Mouse (Mus musculus): ENCODE data around the gene Bex6.

Gene Bex6

DNA sequence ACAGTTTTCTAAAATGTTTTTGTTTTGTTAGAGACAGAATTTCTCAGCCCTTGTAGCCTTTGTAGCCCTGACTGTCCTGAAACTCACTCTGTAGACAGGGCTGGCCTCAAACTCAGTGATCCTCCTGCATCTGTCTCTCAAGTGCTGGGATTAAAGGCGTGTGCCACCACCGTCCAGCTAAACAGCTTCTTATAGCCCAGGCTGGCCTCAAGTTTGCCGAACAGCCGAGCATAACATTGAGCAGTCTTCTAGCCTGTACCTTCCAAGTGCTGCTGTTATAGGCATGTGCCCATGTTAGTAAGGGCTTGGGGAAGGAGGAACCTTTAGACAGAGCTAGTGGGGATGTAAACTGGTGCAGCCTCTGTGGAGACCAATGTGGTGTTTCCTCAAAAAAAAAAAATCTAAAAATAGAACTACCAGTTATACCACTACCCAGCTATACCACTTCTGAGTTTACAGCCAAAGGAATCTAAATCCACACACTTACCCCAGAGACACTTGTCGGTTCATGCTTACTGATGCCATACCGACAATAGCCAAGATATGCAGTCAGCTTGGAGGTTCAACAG lies at the start of gene Bex6:
Gene Bex6 (plus strand): TSS at position 491 of the 569 bp plus-strand sequence.
- in situ Hi-C loops (cut with MboI; ENCODE audit: low sequenced_read_pairs): no loop called here

DNA sequence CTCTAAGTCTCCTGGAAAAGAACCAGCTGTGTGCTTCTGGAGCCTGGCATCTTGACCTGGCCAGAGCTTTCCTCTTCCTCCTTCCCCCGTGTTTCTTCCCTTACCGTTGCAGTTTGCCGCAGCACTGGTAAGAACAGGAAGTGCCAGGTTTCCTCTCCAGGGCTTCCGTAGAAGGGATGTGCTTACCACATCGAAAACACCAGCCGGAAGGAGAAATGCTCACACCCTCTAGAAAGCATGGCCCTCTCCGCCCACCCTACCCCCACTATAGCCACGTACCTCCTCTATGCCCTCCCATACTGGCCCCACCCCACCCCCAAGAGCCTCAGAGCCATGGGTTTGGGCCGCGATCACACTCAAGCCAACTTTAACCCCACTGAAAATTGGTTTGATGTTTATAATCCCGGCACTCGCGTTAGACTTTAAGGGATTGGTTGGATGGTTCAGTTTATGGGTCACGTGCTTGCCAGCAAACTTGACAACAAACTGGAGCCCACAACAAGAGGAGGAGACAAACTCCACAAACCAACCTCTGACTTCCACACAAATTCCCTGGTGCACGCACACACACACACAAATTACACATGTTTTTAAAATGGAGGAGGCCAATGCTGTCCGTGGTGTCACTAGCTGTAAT lies 49.3 kb upstream of the Bex6 start:
- in situ Hi-C loops (cut with MboI; ENCODE audit: low sequenced_read_pairs): no loop called here

DNA sequence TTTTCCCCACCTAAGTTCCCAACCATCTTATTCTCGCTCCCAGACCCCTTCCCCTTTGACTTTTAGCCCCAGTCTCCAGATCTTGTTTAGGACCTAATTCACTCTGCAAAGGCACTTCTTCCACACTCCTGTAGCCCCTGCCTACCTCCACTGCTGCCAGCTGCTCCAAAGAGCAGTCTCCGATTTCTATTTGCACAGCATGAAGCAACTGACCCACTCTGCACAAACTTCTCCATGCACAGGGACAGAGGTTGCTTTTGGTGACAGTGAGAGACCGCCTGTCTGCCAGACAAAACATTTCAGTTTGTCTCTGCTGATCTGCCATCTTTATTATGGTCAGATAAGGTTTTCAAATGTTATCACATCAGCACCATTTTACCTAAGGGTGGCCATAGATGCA lies 46.5 kb upstream of the Bex6 start:
- in situ Hi-C loops (cut with MboI; ENCODE audit: low sequenced_read_pairs): no loop called here

DNA sequence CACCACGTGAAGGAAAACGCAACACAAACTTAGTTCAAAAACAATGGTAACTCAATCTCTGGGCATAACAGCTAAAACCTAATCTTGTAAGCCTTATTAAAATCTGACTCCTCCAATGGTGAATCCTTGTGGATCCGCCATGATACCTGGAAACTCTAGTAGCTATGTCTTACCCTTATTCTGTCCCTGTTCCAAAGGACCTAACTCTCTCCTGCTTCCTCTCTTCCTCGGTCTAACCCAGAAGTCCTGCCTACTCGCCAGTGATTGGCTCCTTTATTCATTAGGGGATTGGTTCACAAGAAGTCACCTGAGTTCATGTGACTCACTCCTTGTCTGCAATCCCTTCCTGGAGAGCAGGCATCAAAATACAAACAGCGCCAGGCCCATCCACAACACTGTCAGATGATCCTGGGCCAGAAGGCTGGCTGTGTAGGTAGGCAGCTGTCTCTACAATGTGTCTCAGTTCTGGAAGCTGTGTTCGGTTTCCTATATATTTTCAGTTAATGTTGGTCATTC lies 43.7 kb upstream of the Bex6 start:
- in situ Hi-C loops (cut with MboI; ENCODE audit: low sequenced_read_pairs): no loop called here

DNA sequence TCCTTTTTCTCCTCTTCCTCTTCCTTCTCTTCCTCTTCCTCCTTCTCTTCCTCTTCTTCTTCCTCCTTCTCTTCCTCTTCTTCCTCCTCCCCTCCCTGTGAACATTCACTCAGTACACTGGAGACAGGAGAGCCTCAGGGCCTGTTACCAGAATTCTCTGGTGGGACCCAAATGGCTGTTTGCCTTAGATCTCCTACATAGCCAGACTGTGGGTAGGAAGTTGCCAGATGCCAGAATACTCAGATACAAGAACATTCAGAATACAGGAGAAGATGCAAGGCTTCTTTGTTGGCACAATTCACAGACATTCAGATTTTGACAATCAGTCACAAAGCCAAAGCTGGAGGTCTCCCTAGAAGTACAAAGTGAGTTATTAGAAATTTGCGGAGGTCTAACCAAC lies 40.7 kb upstream of the Bex6 start:
- in situ Hi-C loops (cut with MboI; ENCODE audit: low sequenced_read_pairs): no loop called here

DNA sequence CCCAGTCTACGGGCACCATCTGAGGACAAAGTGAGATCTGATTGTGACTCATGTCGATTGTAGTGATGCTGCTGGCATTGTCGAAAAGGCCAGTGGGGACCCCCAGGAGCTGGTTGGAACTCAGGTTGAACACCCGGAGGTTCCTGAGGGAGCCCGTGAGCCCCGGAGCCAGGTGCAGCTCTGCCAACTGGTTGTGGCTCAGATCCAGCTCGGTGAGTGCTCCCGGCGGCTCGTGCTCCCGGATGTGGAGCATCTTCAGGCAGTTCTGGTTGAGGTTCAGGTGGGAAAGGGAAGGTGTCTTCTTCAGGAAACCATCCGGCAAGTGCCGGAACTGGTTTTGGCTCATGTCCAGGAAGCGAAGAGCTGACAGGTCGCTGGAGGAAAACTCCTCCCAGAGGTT lies 35.9 kb upstream of the Bex6 start:
- in situ Hi-C loops (cut with MboI; ENCODE audit: low sequenced_read_pairs): no loop called here

DNA sequence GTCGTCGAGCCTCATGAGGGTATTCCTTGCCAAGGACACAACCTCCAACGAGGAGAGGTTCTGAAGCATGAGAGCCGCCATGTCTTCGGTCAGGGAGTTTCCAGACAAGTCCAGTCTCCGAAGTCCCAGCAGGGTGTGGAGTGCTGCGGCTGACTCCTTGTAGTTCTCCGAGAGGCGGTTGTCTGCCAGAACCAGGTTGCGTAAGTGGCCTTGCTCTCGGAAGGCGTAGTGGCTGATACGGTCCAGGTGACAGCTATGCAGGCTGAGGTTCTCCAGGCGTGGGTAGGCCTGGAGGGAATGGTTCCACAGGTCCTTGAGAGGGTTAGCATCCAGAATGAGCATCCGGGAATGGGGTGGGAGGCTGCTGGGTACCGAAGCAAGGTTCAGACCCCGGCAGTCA lies 35.0 kb upstream of the Bex6 start:
- in situ Hi-C loops (cut with MboI; ENCODE audit: low sequenced_read_pairs): no loop called here

DNA sequence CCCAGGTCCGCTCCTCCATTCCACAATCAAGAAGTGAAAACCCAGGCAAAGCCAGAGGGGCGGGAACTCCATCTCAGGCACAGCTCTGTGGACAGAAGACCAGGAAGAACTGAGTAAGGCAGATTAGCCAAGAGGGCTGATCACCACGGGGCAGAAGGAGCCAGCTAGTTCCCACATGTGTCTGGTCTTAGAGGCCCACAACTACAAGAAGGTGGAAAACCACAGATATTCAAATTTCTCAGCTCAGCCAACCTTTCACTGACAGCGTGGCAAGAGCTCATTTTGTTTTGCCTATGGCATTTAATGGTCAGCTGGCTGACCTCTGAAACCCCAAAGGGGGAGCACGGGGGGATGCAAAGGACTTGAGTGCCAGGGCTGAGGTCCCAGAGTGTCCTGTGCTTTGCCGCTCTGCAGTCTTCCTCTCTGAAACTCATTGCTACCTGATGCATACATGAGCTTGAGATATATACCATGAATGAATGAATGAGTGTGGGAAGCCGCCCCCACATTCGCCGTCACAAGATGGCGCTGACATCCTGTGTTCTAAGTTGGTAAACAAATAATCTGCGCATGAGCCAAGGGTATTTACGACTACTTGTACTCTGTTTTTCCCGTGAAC lies 31.9 kb upstream of the Bex6 start:
- in situ Hi-C loops (cut with MboI; ENCODE audit: low sequenced_read_pairs): no loop called here

DNA sequence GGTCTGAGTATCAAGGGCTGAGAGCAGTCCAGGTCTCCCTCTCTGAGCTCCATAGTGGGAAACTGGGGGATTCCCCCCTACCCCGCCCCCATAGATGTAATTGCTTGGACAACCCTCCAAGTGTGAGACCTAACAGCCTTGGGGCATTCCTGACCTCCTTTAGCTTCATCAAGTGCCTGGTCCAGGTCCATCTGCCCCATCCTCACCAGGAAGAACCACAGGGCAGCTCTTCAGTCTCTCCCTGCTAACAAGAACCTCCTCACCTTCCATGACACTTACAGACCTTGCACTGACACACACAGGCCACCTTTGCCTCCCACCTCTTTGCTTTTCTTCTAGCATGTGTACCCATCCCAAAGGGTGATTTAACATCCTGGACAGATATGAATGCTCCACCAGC lies 25.6 kb upstream of the Bex6 start:
- in situ Hi-C loops (cut with MboI; ENCODE audit: low sequenced_read_pairs): no loop called here

DNA sequence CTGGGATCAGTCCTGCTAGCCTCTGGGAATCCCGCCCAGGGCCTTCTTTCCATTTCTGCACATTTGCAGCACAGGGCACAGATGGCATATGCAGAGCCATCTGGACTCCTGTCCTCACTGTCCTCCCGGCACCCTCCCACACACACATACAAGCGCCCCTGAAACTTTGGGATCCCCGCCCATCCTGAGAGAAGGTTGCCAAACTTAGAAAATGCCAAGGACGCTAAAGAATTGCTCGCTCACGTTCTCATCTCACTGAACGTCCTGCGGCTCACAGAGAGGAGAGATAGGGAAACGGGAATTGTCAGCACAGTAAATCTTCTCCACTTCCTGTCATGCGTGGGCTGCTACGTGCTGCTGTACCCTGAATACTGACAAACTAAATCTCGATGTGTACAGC lies 25.2 kb upstream of the Bex6 start:
- in situ Hi-C loops (cut with MboI; ENCODE audit: low sequenced_read_pairs): no loop called here

DNA sequence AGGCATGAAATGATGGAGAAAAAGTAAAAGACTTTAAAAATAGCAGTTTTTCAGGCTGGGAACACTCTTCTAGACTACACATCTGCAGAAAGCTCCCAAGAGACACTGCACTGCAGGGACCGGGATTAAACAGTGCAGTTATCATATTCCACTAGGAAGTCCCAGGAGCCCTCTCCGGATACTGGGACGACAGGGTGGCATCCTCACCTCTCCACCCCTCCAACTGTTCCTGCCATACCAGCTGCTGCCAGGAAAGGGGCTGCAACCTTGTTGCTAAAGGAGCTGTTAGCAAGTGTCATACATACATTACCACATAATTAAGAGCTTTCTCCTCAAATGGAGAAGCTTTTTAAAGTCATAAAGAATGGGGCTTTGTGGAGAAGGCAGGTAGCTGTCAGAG lies 22.9 kb upstream of the Bex6 start:
- in situ Hi-C loops (cut with MboI; ENCODE audit: low sequenced_read_pairs): no loop called here

DNA sequence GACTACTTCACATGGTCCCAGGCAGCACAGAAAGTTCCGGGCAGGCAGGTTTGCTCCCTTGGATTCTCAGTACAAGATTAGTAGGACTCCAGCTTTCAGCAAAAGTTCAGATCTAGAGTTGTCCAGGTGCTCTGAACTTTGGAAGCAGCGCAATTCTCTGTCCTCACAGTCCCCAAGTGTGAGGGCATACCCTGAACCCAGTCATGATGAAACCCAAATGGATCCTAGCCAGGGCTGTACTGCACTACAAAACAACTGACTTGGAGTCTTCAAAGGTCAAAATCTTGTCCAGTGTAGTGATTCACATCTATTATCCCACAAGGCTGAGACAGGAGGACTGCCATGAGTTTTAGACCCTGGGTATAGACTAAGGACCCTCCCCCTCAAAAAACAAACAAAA lies 22.3 kb upstream of the Bex6 start:
- in situ Hi-C loops (cut with MboI; ENCODE audit: low sequenced_read_pairs): no loop called here

DNA sequence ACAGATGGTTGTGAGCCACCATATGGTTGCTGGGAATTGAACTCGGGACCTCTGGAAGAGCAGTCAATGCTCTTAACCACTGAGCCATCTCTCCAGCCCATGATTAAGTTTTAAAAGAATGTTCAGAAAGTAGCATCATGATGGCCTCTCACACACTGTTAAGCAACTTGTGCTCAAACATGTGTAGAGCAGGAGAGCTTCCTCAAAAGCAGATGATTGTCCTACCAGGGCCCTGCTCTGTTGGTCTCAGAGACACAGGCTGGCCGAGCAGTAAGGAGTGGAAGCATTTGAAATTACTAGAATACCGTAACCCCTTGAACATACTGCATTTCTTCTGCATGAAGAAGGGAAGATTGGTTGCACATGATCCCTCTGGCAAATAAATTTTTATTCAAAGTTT lies 20.7 kb upstream of the Bex6 start:
- in situ Hi-C loops (cut with MboI; ENCODE audit: low sequenced_read_pairs): no loop called here

DNA sequence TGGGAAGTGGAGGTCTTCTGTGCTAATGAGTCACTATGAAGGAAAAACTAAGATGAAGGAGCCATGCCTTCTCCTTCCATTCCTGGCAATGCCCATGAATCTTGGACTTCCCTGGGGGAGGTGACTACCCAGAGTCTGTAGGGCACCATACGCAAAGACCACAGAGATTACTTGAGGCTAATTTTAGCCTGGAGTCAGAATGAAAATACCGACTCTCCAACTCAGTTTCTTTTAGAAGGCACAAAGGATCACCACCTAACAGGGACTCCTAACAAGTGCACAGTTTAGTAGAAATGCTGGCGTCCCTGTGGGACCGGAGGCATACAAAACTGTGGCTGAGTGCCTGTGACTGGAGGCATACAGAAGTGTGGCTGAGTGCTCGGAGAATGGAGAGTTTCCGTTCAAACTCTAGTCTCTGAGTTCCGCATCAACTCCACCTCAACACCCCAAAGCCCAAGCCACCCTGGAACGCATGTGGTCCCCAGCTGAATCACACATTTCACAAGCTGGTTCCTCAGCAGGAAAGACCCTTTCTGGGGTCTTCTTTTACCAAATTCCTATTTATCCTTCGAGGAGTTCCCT lies 18.8 kb upstream of the Bex6 start:
- in situ Hi-C loops (cut with MboI; ENCODE audit: low sequenced_read_pairs): no loop called here

DNA sequence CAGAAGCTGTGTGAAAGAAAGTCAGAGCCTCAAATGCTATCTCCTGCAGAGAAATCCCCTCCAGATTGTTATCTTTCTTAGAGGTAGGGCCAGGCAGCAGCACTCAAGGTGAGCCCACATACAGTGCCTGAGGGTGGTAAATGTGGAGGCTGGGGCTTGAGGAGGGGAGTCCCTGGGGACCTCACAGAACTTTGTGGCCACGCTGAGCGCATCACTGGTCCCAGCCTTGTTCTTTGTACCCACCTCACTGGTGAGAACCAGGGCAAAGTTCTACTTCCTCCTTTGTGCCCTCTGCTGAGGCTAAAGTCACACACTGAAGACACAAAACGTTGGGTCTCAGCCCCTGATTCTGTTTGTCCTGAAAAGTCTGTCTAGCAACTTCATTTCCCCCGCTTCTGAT lies 16.2 kb upstream of the Bex6 start:
- in situ Hi-C loops (cut with MboI; ENCODE audit: low sequenced_read_pairs): no loop called here

DNA sequence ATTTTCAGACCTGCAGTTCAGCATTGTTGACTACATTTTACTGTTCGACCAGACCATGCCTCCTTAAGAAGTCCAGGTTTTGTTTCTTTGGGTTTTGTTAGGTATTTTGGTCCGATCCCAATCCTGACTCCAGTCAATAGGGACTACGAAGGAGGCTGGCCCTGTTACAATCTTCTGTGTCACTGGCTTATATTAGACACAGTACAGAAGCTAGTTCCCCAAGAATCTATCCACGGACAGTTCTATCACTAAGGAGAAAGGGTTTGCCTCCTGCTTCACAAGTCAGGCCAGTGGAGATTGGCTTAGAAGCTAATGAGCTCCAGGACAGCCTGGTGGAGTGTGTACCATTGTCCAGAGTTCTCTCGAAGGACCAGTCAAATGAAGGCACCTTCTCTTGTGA lies 15.7 kb upstream of the Bex6 start:
- in situ Hi-C loops (cut with MboI; ENCODE audit: low sequenced_read_pairs): no loop called here

DNA sequence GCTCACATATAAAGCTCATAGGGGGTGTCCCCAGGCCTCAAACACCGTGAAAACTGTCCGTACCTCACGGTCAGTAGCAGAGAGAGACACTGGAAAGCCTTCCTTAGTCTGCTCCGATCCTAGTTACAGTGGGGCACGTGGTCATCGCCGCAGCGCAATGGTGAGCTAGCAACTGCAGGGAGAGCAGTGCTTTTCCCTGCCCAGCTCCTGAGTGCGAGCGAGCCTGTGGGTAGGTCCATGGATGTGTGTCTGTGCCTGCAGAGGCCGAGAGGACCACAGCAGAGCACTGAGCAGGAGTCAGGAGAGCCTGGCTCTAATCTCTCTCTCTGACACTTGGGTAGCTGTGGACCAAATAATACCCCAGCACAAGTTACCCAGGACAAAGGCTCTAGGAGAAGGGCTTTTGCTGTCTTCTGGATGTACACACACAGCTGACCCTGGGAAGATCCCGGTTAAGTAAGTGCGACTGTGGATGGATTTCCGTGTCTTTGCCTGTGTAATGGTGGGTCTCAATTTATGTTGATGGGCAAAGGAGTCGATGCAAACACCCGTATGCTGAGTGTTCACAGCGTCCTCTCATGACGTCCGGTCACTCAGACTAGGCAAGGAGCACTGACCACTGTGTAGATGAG lies 15.1 kb upstream of the Bex6 start:
- in situ Hi-C loops (cut with MboI; ENCODE audit: low sequenced_read_pairs): no loop called here

DNA sequence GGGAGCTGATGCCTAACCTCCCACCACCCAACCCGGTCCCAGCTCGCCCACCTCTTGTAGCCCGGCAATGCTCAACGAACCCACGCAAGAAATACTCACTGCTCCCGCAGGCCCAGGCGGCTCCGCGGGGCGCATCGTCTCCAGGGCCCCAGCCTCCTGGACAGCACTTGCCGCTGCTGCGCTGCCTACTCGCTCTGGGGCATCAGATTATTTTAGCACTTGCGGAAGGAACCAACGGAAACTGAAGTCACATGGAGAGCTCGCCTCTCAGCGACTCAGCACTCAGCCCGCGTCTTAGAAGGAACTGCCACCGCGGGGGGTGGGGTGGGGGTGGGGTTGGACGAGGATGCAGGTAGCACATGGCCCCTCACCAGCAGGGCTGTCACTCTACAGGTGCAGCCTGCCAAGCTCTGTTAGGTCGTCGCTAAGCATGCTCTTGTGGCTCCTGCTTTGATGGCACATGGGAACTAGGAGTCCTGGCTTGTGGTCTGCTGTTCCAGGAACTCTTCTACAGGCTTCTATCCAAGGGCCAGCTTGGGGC lies 14.3 kb upstream of the Bex6 start, which contains the start of gene Nrros:
Gene Nrros (minus strand): TSS at position 314 of the 541 bp plus-strand sequence.
- in situ Hi-C loops (cut with MboI; ENCODE audit: low sequenced_read_pairs): no loop called here

DNA sequence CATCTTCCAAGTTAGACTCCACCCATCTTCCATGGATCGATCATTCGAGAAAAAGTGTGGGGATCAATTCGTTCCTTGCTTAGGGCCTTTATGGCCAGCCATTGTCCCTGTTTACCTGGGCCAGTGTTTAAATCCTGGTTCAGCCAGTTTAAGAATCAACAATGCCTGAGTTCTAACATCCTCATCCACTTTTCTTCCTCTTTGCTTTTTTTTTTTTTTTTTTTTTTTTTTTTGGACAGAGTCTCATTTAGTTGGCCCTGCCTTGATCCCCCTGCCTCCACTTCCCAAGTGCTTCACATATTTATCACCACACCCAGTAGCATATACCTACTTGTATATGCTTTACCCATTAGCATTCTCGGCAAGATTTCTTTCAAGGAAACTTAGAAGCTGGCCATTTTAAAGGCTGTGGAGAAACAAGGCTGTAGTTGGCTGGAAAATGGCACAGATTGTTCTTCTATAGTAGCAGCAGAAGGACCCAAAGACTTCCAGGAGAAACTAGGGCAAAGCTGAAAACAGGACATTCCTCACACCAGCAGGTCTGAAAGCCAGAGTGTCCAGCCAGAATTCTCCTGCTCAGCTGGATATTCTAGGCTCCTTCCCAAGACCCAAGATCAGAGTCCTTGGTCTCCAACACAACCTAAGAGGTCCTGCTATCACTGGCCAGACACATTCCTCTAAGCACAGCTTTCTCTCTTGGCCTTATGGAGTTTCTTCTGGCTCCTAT lies 11.6 kb upstream of the Bex6 start:
- in situ Hi-C loops (cut with MboI; ENCODE audit: low sequenced_read_pairs): no loop called here

DNA sequence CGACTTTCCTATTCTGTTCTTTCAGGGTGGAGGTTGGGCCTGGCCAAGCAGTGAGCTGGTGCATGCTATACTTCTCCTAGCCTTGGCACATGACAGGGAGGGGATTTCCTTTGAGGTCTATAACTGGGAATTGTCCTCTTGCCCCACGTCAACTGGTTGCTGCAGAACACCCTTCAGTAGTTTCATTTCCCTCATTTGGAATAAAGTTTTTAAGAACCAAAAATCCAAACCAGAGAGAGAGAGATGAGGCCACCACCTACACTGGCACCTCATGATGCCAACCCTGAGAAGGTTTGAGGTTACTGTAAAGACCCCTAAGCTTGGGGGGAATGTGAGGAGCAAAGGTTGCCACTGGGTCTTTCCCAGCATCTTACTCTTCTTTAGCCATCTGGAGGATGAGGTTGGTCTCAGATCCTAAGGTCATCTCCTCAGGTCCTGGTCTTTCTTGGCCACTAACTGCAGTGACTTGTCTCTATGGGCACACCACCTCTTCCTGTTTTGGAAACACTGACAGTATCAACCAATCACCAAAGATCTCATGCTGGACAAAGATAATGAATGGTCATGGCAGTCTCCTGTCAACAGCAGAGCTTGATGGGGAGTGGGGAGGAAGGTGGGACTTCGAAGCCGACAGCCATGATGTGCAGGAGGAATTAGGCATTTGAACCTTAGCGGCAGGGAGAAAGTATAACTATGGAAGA lies 8.4 kb upstream of the Bex6 start:
- in situ Hi-C loops (cut with MboI; ENCODE audit: low sequenced_read_pairs): no loop called here

All from CH12F3 (cell line).